Mouse (Mus musculus) cerebellum, postnatal 36 days (tissue): ENCODE results near the gene 9930021J03Rik.

ENCODE experiments used
- DNase-seq, 2 experiments: peaks; one replicate each; pipeline ENCODE4 v3.0.0; 2021 to 2022; ENCODE audit warnings: mixed read lengths in 2 of 2

The 9930021J03Rik gene

GRCm38 (mm10) chr19:29805917-29806785 lies at the start of gene 9930021J03Rik:
9930021J03Rik (minus strand) TSS chr19:29805989.
- peak; percentile 98 for DNase-seq

- no peak for DNase-seq
These were observed 47.9 kb upstream of the 9930021J03Rik start for GRCm38 (mm10) chr19:29853711-29854110.

GRCm38 (mm10) chr19:29851036-29851690 lies 45.4 kb upstream of the 9930021J03Rik start:
- DNase-seq = no peak

- no peak for DNase-seq
These were observed 44.2 kb upstream of the 9930021J03Rik start for GRCm38 (mm10) chr19:29849924-29850551.

- DNase-seq = no peak
These were observed 38.4 kb upstream of the 9930021J03Rik start for GRCm38 (mm10) chr19:29844036-29844661.

GRCm38 (mm10) chr19:29843641-29844035 lies 37.8 kb upstream of the 9930021J03Rik start:
- no peak for DNase-seq

- DNase-seq = no peak
These were observed 37.2 kb upstream of the 9930021J03Rik start for GRCm38 (mm10) chr19:29842973-29843372.

- no peak for DNase-seq
These were observed 34.9 kb upstream of the 9930021J03Rik start for GRCm38 (mm10) chr19:29840642-29841041.

GRCm38 (mm10) chr19:29838636-29839135 lies 32.9 kb upstream of the 9930021J03Rik start:
- no peak for DNase-seq

- no peak for DNase-seq
These were observed 32.4 kb upstream of the 9930021J03Rik start for GRCm38 (mm10) chr19:29838171-29838570.

GRCm38 (mm10) chr19:29835364-29836034 lies 29.7 kb upstream of the 9930021J03Rik start:
- no peak for DNase-seq

GRCm38 (mm10) chr19:29830911-29831310 lies 25.1 kb upstream of the 9930021J03Rik start:
- no peak for DNase-seq

- DNase-seq = no peak
These were observed 22.8 kb upstream of the 9930021J03Rik start for GRCm38 (mm10) chr19:29828558-29828957.

- no peak for DNase-seq
These were observed 20.9 kb upstream of the 9930021J03Rik start for GRCm38 (mm10) chr19:29826686-29827085.

- DNase-seq = no peak
These were observed 19.2 kb upstream of the 9930021J03Rik start for GRCm38 (mm10) chr19:29825003-29825402.

GRCm38 (mm10) chr19:29824034-29824700 lies 18.4 kb upstream of the 9930021J03Rik start:
- peak; percentile 15 to 26 for DNase-seq

GRCm38 (mm10) chr19:29823456-29824010 lies 17.7 kb upstream of the 9930021J03Rik start:
- no peak for DNase-seq

GRCm38 (mm10) chr19:29820966-29821365 lies 15.2 kb upstream of the 9930021J03Rik start:
- peak in 1 of 2 experiments; percentile 24 for DNase-seq

- peak; percentile 94 to 95 for DNase-seq
These were observed 7.0 kb upstream of the 9930021J03Rik start, which contains the start of gene Ranbp6 for GRCm38 (mm10) chr19:29812581-29813460. Ranbp6 (minus strand) TSS chr19:29812974.

- DNase-seq = no peak
These were observed 4.2 kb upstream of the 9930021J03Rik start for GRCm38 (mm10) chr19:29810022-29810421.
